Mouse (Mus musculus) splenic B cell, adult 2 months (primary cell): ENCODE measurements around the gene Setd1a.
"Not testable (repeated sequence)": the region's sequence is repeated elsewhere in the genome, so short reads cannot be mapped to it uniquely, and the experiment has no call there.

Experiments
- DNase-seq: peaks from one replicate; pipeline ENCODE4 v3.0.0-alpha.2; 2011; ENCODE audit warnings: low read depth, low spot score
- H3K27me3 ChIP-seq: 2 replicates; pipeline ENCODE4 v1.6.1; 2012; ENCODE audit warnings: mild to moderate bottlenecking, low read length, moderate library complexity, mixed read lengths; ENCODE audit not compliant: control insufficient read depth, poor library complexity, insufficient read depth, severe bottlenecking
- H3K36me3 ChIP-seq: 2 replicates; pipeline ENCODE4 v1.6.1; 2012; ENCODE audit warnings: mild to moderate bottlenecking, low read length, moderate library complexity, mixed read lengths; ENCODE audit not compliant: control insufficient read depth, poor library complexity, insufficient read depth, severe bottlenecking

The Setd1a gene

DNA sequence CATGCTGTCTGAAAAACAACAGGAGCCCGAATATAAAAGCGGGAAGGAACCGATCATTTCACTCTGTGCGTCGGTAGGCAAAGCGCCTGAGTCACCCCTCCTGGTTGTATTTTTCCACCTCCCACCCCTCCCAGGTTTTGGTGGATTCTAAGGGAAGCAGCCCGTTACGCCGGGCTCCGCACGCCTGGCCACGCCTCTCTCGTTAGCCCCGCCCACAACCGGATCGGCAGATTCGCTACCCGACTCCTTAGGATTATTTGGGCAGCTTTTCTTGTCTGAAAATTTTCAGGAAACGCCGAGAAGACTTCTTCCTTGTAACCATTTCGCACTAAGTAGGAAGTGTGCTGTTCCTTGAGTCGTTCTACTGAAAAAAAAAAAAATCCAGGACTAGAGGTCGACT is at the start of gene Setd1a:
Setd1a (plus strand) TSS at position 245 of the 400 bp plus-strand sequence.
- peaks cover 8% of the 10 kb centered on the region for H3K36me3 ChIP-seq
- peak; percentile 81 for DNase-seq

GRCm38 (mm10) chr7:127727898-127728297 is 48.6 kb upstream of the Setd1a start:
- Histone ChIP-seq H3K27me3 (no peaks in the 10 kb centered on the region), H3K36me3 (no peaks in the 10 kb centered on the region)
- DNase-seq: peak; percentile 18

More for the DNA sequence above, at the start of gene Setd1a:
- no peaks in the 10 kb centered on the region for H3K27me3 ChIP-seq

DNA sequence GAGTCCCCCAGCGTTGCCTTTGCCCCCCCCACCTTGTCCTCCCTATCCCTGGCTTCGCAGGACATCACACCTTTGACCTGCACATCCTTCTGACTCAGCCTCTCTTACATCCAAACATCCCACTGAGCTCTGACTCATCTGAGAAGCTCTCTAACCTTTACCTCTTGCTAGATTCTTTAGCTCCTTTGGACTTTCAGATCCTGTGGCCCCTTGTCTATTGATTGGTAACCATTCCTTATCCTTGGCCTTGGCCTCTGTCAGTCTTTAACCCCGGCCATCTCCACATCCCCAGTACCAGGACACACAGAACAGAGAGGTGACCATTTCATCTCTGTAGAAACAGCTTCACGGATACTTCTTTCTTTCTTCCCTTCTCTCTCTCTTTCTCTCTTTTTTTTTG is 46.3 kb upstream of the Setd1a start:
- no peaks in the 10 kb centered on the region for H3K27me3 ChIP-seq
- no peaks in the 10 kb centered on the region for H3K36me3 ChIP-seq
- DNase-seq: no peak

DNA sequence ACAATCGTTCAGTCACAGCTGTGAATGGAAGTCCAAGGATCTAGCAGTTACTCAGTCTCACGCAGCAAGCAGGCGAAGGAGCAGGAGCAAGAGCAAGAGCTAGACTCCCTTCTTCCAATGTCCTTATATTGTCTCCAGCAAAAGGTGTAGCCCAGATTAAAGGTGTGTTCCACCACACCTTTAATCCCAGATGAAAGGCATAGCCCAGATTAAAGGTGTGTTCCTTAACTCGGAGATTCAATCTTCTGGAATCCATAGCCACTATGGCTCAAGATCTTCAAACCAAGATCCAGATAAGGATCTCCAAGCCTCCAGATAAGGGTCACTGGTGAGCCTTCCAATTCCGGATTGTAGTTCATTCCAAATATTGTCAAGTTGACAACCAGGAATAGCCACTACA is 44.4 kb upstream of the Setd1a start, which contains the start of gene Ctf2:
Ctf2 (minus strand) TSS at position 101 of the 400 bp plus-strand sequence.
- H3K27me3 ChIP-seq, H3K36me3 ChIP-seq, DNase-seq: not testable (repeated sequence)

- Histone ChIP-seq H3K36me3 (peaks cover under 1% of the 10 kb centered on the region; the same call in 1 of the 2 replicates), H3K27me3 (no peaks in the 10 kb centered on the region)
- peak; percentile 75 for DNase-seq
These were observed 32.0 kb upstream of the Setd1a start, which contains the start of gene Fbxl19 for GRCm38 (mm10) chr7:127744366-127745045. Gene Fbxl19, plus strand, starts transcription at chr7:127744543.

- DNase-seq: peak; percentile 92
- H3K36me3 ChIP-seq: peaks cover 2% of the 10 kb centered on the region; the same call in 1 of the 2 replicates
- H3K27me3 ChIP-seq: no peaks in the 10 kb centered on the region
These were observed 31.2 kb upstream of the Setd1a start for GRCm38 (mm10) chr7:127745251-127745651.

DNA sequence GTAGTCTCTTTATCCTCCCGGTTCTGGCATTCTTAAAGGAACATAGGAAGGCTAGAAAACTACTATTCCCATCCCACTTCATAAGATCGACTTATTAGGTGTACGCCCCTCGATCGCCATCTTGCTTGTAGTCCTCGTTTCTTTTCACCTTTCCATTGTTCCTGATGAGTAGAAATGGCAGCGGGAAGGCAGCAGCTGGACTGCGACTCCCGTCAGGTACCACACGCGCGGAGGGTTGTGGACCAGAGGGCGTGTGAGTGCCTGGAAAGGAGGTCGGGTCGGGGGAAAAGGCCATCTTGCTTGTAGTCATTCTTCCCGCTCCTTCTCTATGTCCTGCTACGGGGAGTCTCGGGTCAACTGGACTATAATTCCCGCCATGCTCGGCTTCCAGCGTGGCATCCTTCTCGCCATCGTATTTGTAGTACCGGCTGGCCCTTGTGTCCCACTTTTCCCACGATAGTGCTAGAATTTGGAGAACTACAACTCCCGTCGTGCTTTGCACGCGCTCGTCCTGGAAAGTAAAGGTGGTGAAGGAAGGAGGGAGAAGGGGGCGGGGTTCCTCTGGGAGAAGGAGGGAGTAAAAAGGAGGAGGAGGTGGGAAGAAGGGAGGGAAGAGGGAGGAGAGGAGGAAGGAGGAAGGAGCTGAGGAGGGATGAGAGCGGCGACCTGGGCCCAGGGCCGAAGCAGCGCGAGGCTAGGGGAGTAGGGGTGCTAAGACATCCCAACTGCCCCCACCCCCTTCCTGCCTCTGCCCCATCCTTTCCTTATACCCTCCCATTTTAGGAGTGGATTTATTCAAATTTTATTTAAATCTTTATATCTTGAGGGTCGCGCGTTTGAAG is 30.6 kb upstream of the Setd1a start:
- peak; percentile 70 for DNase-seq
- H3K36me3 ChIP-seq: peaks cover 2% of the 10 kb centered on the region; the same call in 1 of the 2 replicates
- no peaks in the 10 kb centered on the region for H3K27me3 ChIP-seq

GRCm38 (mm10) chr7:127746494-127747491 is 29.7 kb upstream of the Setd1a start:
- H3K36me3 ChIP-seq: peaks cover 5% of the 10 kb centered on the region; the same call in 1 of the 2 replicates
- H3K27me3 ChIP-seq: no peaks in the 10 kb centered on the region
- no peak for DNase-seq

DNA sequence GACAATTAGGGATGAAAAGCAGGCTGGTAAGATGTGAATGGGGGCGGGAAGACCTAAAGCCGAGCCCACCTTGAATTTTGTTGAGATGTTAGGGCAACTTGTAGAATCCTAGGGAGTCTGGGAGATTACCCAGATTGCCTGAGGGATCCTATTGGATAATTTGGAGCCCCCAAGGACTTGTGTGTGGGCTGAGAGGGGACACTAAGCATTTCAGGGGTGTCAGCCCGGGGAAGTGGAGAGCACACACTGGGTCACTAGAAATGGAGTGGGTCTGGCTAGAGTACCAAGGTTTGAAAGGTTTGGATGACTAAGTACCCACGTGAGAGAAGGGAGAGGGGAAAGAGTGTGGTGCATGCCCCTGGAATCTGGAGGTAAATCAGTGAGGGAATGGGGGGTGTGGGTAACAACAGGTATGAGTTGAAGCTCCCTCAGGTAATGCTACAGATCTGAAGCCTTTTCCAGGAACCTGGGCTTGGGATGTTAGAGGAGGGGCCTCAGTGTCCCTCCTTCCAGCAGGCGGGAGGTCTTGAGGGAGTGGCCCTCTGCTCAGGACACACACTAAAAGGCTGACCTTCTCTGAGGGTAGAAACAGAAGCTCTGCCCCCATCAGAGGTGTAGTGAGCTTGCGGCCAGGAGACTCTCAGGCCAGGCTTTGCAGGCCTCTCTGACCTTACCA is 28.8 kb upstream of the Setd1a start:
- no peak for DNase-seq
- Histone ChIP-seq H3K36me3 (peaks cover 5% of the 10 kb centered on the region), H3K27me3 (no peaks in the 10 kb centered on the region)

DNA sequence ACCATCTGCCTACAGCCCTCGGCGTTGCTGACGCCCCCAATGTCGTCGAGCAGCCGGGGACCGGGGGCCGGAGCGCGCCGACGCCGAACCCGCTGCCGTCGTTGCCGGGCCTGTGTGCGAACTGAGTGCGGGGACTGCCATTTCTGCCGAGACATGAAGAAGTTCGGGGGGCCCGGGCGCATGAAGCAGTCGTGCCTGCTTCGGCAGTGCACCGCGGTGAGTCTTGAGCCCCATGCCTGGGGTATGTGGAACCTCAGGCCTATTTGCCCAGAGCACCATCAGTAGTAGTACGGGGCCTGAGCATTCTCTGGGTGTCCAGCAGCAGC is 28.3 kb upstream of the Setd1a start:
- peaks cover 8% of the 10 kb centered on the region for H3K36me3 ChIP-seq
- DNase-seq: no peak

DNA sequence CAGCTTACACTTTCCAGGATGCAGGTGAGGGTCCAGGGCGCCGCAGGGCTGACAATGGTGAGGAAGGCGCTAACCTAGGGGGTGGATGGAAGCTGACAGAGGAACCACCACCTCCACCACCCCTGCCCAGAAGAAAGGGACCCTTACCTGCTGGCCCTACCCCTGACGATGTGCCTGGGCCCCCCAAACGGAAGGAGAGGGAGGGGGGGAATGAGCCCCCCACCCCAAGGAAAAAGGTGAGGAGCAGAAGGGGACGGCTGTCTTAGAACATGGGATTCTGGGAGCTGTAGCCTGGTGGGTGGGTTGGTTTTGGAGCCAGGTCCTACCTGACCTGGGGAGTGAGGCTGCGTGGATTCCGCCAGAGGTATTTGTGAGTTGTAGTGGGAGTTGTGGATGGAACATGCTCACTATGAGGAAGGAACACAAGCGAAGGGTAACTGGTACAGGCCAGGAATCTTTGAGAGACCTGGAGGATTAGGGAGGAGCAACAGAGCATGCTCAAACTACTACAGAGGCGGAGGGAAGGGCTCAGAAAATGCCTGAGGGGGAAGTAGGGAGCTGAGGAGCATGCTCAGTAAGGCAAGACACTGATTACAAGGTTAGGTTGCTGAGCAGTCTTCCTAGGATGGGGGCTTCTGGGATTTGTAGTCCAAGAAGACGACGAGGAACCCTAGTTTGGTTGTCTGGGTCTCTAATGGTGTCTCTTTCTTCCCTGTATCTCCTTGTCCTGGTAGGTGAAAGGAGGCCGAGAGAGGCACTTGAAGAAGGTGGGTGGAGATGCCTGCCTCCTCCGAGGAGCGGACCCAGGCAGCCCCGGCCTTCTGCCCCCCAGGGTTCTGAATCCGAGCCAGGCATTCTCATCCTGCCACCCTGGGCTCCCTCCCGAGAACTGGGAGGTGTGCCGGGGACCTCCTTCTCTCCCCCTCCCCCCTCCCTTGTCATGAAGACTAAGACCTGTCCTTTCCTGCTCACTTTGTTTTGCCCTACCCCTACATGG is 26.0 kb upstream of the Setd1a start:
- no peaks in the 10 kb centered on the region for H3K27me3 ChIP-seq
- H3K36me3 ChIP-seq: peaks cover 13% of the 10 kb centered on the region
- no peak for DNase-seq

More for the DNA sequence above, 28.3 kb upstream of the Setd1a start:
- no peaks in the 10 kb centered on the region for H3K27me3 ChIP-seq

GRCm38 (mm10) chr7:127751619-127752018 is 24.9 kb upstream of the Setd1a start:
- Histone ChIP-seq H3K27me3 (no peaks in the 10 kb centered on the region), H3K36me3 (peaks cover 13% of the 10 kb centered on the region)
- DNase-seq: no peak

DNA sequence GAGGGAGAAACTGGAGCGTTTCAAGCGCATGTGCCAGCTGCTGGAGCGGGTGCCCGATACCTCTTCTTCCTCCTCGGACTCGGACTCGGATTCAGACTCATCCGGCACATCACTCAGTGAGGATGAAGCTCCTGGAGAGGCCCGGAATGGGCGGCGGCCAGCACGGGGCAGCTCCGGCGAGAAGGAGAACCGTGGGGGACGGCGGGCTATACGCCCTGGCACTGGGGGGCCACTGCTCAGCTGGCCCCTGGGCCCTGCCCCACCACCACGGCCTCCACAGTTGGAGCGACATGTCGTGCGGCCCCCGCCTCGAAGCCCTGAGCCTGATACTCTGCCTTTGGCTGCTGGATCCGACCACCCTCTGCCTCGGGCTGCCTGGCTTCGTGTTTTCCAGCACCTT is 24.4 kb upstream of the Setd1a start:
- peaks cover 13% of the 10 kb centered on the region for H3K36me3 ChIP-seq
- no peaks in the 10 kb centered on the region for H3K27me3 ChIP-seq

More for the DNA sequence above, 24.4 kb upstream of the Setd1a start:
- no peak for DNase-seq
